Mouse (Mus musculus): Measurements from ENCODE around the gene Clgn.

DNA sequence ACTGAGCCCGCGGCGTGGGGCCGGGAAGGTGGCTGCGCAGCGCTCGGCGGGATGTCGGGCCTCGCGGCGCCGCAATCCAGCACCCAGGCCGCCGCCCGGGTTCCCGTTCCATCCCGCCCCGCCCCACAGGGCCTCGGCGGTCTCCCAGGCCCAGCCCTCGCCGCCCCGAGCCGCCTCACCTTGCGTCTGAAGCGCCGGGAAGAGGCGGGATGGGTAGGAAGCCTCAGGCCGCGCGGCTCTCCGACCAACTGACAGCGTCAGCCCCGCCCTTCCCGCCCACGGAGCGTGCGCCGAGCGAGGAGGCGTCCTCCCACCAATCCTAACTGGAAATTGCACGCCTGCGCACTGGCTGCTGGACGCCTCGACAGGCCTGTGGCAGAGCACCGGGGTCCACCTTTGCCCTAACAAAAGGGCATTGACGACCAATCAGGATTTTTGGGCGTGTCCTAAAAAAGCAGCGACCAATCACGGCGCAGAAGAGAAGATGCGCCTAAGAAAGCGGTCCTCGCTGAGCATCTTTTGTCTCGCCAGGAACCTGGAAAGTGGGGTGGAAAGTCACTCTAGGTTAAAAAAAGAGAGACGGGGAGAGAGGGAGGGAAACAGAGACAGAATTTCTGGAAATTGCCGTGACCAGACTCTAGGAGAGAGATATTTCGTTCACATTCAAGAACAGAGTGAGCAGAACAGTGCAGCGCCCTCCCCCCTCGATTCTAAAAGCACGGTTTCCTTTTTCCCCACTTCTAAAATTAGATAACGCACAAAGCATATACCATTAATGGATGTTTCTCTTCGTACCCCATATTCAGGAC is 52.8 kb downstream of the Clgn start:
- TF ChIP-seq POLR2A (IDR thresholded peaks at IDR 0.05; ENCODE audit: borderline replicate concordance, control insufficient read depth, low read depth, low read length) (peak; percentile 90; the same call in 1 of the 2 replicates), CTCF (IDR thresholded peaks at IDR 0.05; ENCODE audit: control insufficient read depth, insufficient read depth, low read length) (no peak)

Data from bone marrow, adult 2 months (tissue).